In genomic region chr9:57433097-57434032, GRCm38 (mm10) we compare ENCODE assay signal across 8 mouse cellular contexts. TPM values are rescaled to one million over a fixed set of nuclear protein-coding genes. Genes with fewer than 3 reads are reported as not detected.
DNase-seq lines count a peak whose midpoint lies in the region; ATAC-seq and TF ChIP-seq lines count a peak whose summit lies in the region.

No protein-coding gene starts in this region.

- WGBS in lung, embryonic 14.5 days, result 8% methylated on average over 11 of the region's 11 CpGs
- WGBS in olfactory bulb, adult 2 months, result 14% methylated on average over 11 of the region's 11 CpGs

- peaks cover 0 to 46% of the 10 kb centered on the region in 2 experiments; a peak in 2 of 4 replicates for H3K36me3 ChIP-seq in MEL (ENCODE audit: control insufficient read depth in 1 of 2, insufficient read depth in 2 of 2, low read length in 2 of 2)
- H3K36me3 ChIP-seq in lung, embryonic 14.5 days (ENCODE audit: insufficient read depth), result no peaks in the 10 kb centered on the region

- H3K79me2 ChIP-seq in MEL (ENCODE audit: control insufficient read depth, insufficient read depth, low read length, poor library complexity), result no peaks in the 10 kb centered on the region; the same call in 1 of the 2 replicates

- peak; percentile 86 to 92 (median 89) for TF ChIP-seq CTCF in MEL (IDR thresholded peaks at IDR 0.05 in 2 of 3, conservative IDR thresholded peaks at IDR 0.05 in 1 of 3; ENCODE audit: control insufficient read depth in 1 of 3, insufficient read depth in 1 of 3, low read depth in 2 of 3, low read length in 3 of 3, poor library complexity in 1 of 3, severe bottlenecking in 1 of 3)
- TF ChIP-seq CTCF in lung, embryonic 14.5 days (IDR thresholded peaks at IDR 0.05; ENCODE audit: low read depth), result peak; percentile 92
- peak; percentile 51; the same call in 1 of the 2 replicates for TF ChIP-seq CTCF in olfactory bulb, adult 2 months (IDR thresholded peaks at IDR 0.05; ENCODE audit: insufficient read depth, low read depth, low read length)

- H3K4me3 ChIP-seq in MEL (ENCODE audit: control insufficient read depth in 1 of 2, insufficient read depth in 1 of 2, low read depth in 2 of 2, low read length in 2 of 2), result peak overlapping the region; percentile 31 to 49
- no peak overlapping the region for H3K4me3 ChIP-seq in lung, embryonic 14.5 days (ENCODE audit: low read depth, low read length)
- no peak overlapping the region for H3K4me3 ChIP-seq in olfactory bulb, adult 2 months (ENCODE audit: insufficient read depth, low read depth, low read length)

- peak overlapping the region; percentile 90 for H3K27ac ChIP-seq in MEL (ENCODE audit: control insufficient read depth, low read depth, low read length)
- H3K27ac ChIP-seq in lung, embryonic 14.5 days (ENCODE audit: low read depth), result peak overlapping the region; percentile 54
- H3K27ac ChIP-seq in olfactory bulb, adult 2 months (ENCODE audit: insufficient read depth, low read depth, low read length), result no peak overlapping the region

- peak in 1 of 2 experiments; percentile 74; a peak in 3 of 4 replicates for TF ChIP-seq EP300 in MEL (IDR thresholded peaks at IDR 0.05; ENCODE audit: low read depth in 1 of 2, low read length in 2 of 2)

- peak in 1 of 2 experiments; percentile 51; a peak in 1 of 4 replicates for TF ChIP-seq POLR2A in MEL (IDR thresholded peaks at IDR 0.05; ENCODE audit: control insufficient read depth in 1 of 2, insufficient read depth in 1 of 2, low read depth in 1 of 2, low read length in 2 of 2, poor library complexity in 1 of 2)
- TF ChIP-seq POLR2A in olfactory bulb, adult 2 months (IDR thresholded peaks at IDR 0.05; ENCODE audit: insufficient read depth, low read depth, low read length), result no peak

- peak; percentile 88 for DNase-seq in MEL (ENCODE audit: low read depth, low spot score)
- DNase-seq in cerebellum, adult 8-10 months, result peak; percentile 77
- peak; percentile 81 for DNase-seq in forelimb bud, embryonic 11.5 days (ENCODE audit: low read depth, low spot score)
- DNase-seq in heart, postnatal 4 days, result peak; percentile 90
- peak; percentile 73 to 83 for DNase-seq in layer of hippocampus, adult 8-10 months (ENCODE audit: low spot score in 2 of 2)
- DNase-seq in lung, embryonic 14.5 days, result peak; percentile 95
- DNase-seq in thymus, adult 18-20 months, result peak; percentile 60 to 73

- no peaks in the 10 kb centered on the region for H3K9me3 ChIP-seq in MEL (replicated peaks; ENCODE audit: insufficient read depth, low read length)
- no peaks in the 10 kb centered on the region for H3K9me3 ChIP-seq in lung, embryonic 14.5 days (ENCODE audit: low read depth, low read length)

- peak; percentile 93 for TF ChIP-seq RAD21 in MEL (IDR thresholded peaks at IDR 0.05; ENCODE audit: low read depth, low read length)

- H3K4me2 ChIP-seq in lung, embryonic 14.5 days, result no peak overlapping the region

- H3K27me3 ChIP-seq in MEL (ENCODE audit: control insufficient read depth in 1 of 2, insufficient read depth in 2 of 2, low read length in 2 of 2), result no peaks in the 10 kb centered on the region
- no peaks in the 10 kb centered on the region for H3K27me3 ChIP-seq in lung, embryonic 14.5 days (ENCODE audit: insufficient read depth, low read length)

- H3K9ac ChIP-seq in MEL (ENCODE audit: control insufficient read depth, low read depth, low read length, poor library complexity, severe bottlenecking), result peak overlapping the region; percentile 74
- H3K9ac ChIP-seq in lung, embryonic 14.5 days, result 0 out of 2 replicates have a peak overlapping the region, but pooled peaks have one; percentile 4

- peaks cover 21 to 59% of the 10 kb centered on the region in 2 experiments for H3K4me1 ChIP-seq in MEL (ENCODE audit: control insufficient read depth in 1 of 2, insufficient read depth in 2 of 2, low read length in 2 of 2)
- H3K4me1 ChIP-seq in lung, embryonic 14.5 days (ENCODE audit: insufficient read depth), result peaks cover 11% of the 10 kb centered on the region; the same call in 1 of the 2 replicates
- peaks cover 10% of the 10 kb centered on the region for H3K4me1 ChIP-seq in olfactory bulb, adult 2 months (ENCODE audit: control insufficient read depth, insufficient read depth, low read length)

- ATAC-seq in lung, embryonic 14.5 days (ENCODE audit: insufficient read depth), result peak; percentile 79

TF ChIP-seq in MEL, 35 proteins besides CTCF, POLR2A, EP300 and RAD21:
- TF ChIP-seq GABPA (IDR thresholded peaks at IDR 0.05; ENCODE audit: low read depth, low read length), result no peak
- TF ChIP-seq CHD1 (IDR thresholded peaks at IDR 0.05; ENCODE audit: low read depth, low read length), result no peak
- peak; percentile 54; the same call in 1 of the 2 replicates for TF ChIP-seq USF1 (IDR thresholded peaks at IDR 0.05; ENCODE audit: low read depth, low read length)
- no peak for TF ChIP-seq E2F4 (IDR thresholded peaks at IDR 0.05; ENCODE audit: borderline replicate concordance, low read depth, low read length)
- TF ChIP-seq POLR2AphosphoS5 (IDR thresholded peaks at IDR 0.05; ENCODE audit: borderline replicate concordance, low read depth, low read length), result no peak
- TF ChIP-seq NELFE (IDR thresholded peaks at IDR 0.05; ENCODE audit: low read depth, low read length), result 0 out of 2 replicates have a peak, but pooled peaks have one; percentile 27
- TF ChIP-seq HCFC1 (IDR thresholded peaks at IDR 0.05; ENCODE audit: low read depth, low read length), result no peak
- TF ChIP-seq TCF12 (IDR thresholded peaks at IDR 0.05; ENCODE audit: low read depth, low read length), result 0 out of 2 replicates have a peak, but pooled peaks have one; percentile 2
- TF ChIP-seq SMC3 (IDR thresholded peaks at IDR 0.05; ENCODE audit: low read depth, low read length), result peak; percentile 86
- TF ChIP-seq USF2 (IDR thresholded peaks at IDR 0.05; ENCODE audit: borderline replicate concordance in 1 of 2, insufficient read depth in 1 of 2, low read depth in 1 of 2, low read length in 2 of 2), result no peak
- TF ChIP-seq JUND (IDR thresholded peaks at IDR 0.05; ENCODE audit: low read depth, low read length), result no peak
- no peak for TF ChIP-seq MYB (IDR thresholded peaks at IDR 0.05; ENCODE audit: low read depth, low read length)
- TF ChIP-seq MAZ (IDR thresholded peaks at IDR 0.05; ENCODE audit: low read depth, low read length), result peak; percentile 40; the same call in 1 of the 2 replicates
- TF ChIP-seq ETS1 (IDR thresholded peaks at IDR 0.05; ENCODE audit: low read depth, low read length), result peak; percentile 41
- peak; percentile 18; the same call in 1 of the 2 replicates for TF ChIP-seq SIN3A (IDR thresholded peaks at IDR 0.05; ENCODE audit: low read length)
- peak; percentile 57 for TF ChIP-seq MXI1 (IDR thresholded peaks at IDR 0.05; ENCODE audit: low read depth, low read length)
- TF ChIP-seq KAT2A (conservative IDR thresholded peaks at IDR 0.05; ENCODE audit: low read depth, low read length), result no peak
- peak; percentile 8; the same call in 1 of the 2 replicates for TF ChIP-seq GATA1 (IDR thresholded peaks at IDR 0.05; ENCODE audit: low read depth, low read length)
- TF ChIP-seq ZNF384 (IDR thresholded peaks at IDR 0.05; ENCODE audit: low read depth, low read length), result peak; percentile 93
- peak; percentile 80 for TF ChIP-seq ZC3H11A (IDR thresholded peaks at IDR 0.05; ENCODE audit: low read depth, low read length)
- TF ChIP-seq ELF1 (IDR thresholded peaks at IDR 0.05; ENCODE audit: low read depth, low read length), result no peak; the same call in 1 of the 2 replicates
- peak; percentile 81 for TF ChIP-seq MAX (IDR thresholded peaks at IDR 0.05; ENCODE audit: low read length)
- peak; percentile 77; the same call in 1 of the 2 replicates for TF ChIP-seq MYC (IDR thresholded peaks at IDR 0.05; ENCODE audit: low read depth, low read length)
- TF ChIP-seq TAL1 (IDR thresholded peaks at IDR 0.05; ENCODE audit: low read length), result peak; percentile 40; the same call in 1 of the 2 replicates
- TF ChIP-seq NRF1 (IDR thresholded peaks at IDR 0.05; ENCODE audit: insufficient read depth, low read depth, low read length, poor library complexity, severe bottlenecking), result peak; percentile 57; the same call in 1 of the 2 replicates

RNA-seq across cellular contexts. Expression of gene Ppcdc, which starts 6.6 kb away (rescaled TPM):
- 22.4 and 23.3 TPM in 2 replicates for total RNA-seq in MEL (2012; rRNA removed)
- 10 to 100 TPM in 1 of 2 experiments, not detected in 1; 20.2 TPM for polyA plus RNA-seq in MEL (2012; ENCODE audit: insufficient read depth in 1 of 2, insufficient read length in 2 of 2, low read depth in 1 of 2, low replicate concordance in 2 of 2, missing spikeins in 1 of 2)
- total RNA-seq in heart, postnatal 4 days (2021), result 1 to 10 TPM; 8.3 TPM
- total RNA-seq in layer of hippocampus, adult 8-10 months (2022), result 10 to 100 TPM; 16.1 to 26.1 (median 23.2) TPM
- 22.5 and 23.7 TPM in 2 replicates for polyA plus RNA-seq in lung, embryonic 14.5 days (2014; fragmentation: Nextera tagmentation; extraction: Ambion mirVana)
- polyA plus RNA-seq in olfactory bulb, adult 2 months (2012; ENCODE audit: insufficient read depth, insufficient read length, low replicate concordance, missing spikeins), result not detected in 2 replicates

RNA-seq across cellular contexts. Expression of gene Scamp5, which starts 34.5 kb away (rescaled TPM):
- total RNA-seq in MEL (2012; rRNA removed), result 1.9 and 2.3 TPM in 2 replicates
- polyA plus RNA-seq in MEL (2012; ENCODE audit: insufficient read depth in 1 of 2, insufficient read length in 2 of 2, low read depth in 1 of 2, low replicate concordance in 2 of 2, missing spikeins in 1 of 2), result 1 to 10 TPM in 1 of 2 experiments, not detected in 1; 4.3 TPM
- total RNA-seq in heart, postnatal 4 days (2021), result 10 to 100 TPM; 11.6 to 11.7 TPM
- total RNA-seq in layer of hippocampus, adult 8-10 months (2022), result 100 to 1,000 TPM; 361 to 395 (median 373) TPM
- 4.4 and 4.9 TPM in 2 replicates for polyA plus RNA-seq in lung, embryonic 14.5 days (2014; fragmentation: Nextera tagmentation; extraction: Ambion mirVana)
- not detected in 2 replicates for polyA plus RNA-seq in olfactory bulb, adult 2 months (2012; ENCODE audit: insufficient read depth, insufficient read length, low replicate concordance, missing spikeins)

Comparison
In these comparisons a context has a peak if more than half of its experiments do, and no peak if none do; other contexts are left out.
1. H3K4me3 ChIP-seq: peak in MEL (2 of 2); none in lung, embryonic 14.5 days (single experiment) and olfactory bulb, adult 2 months (single experiment).
2. RNA of gene Scamp5, which starts 34.5 kb away (total RNA-seq): 361 to 395 TPM in layer of hippocampus, adult 8-10 months; 11.6 to 11.7 TPM in heart, postnatal 4 days and 1.9 to 2.3 TPM in MEL; every median in the first group is over 10 times any median in the second.
3. Peak in every context shown above with its lines, with median percentiles within 50 percentile points of each other: DNase-seq and CTCF ChIP-seq.